Mouse (Mus musculus) MEL (cell line): Measurements from ENCODE around the gene Gm11060. TPM values are rescaled to one million over a fixed set of nuclear protein-coding genes. Genes with fewer than 3 reads are reported as not detected.

Experiments used
- DNase-seq: peaks from one replicate; pipeline ENCODE4 v3.0.0; 2011; ENCODE audit warnings: low read depth, low spot score
- H3K27ac ChIP-seq: 2 replicates; pipeline ENCODE4 v1.5.1; 2012; ENCODE audit warnings: low read depth, mild to moderate bottlenecking, control low read depth, low read length, moderate library complexity; ENCODE audit not compliant: control insufficient read depth
- H3K27me3 ChIP-seq, 2 experiments: fragments of 150-350 bp in 1 of 2; sonication (generic) in 1 of 2; 2 replicates each; pipeline ENCODE4 v1.6.1; 2012; ENCODE audit warnings: low read length in 2 of 2, mild to moderate bottlenecking in 2 of 2, improper control_type of control experiment in 1 of 2, moderate library complexity in 1 of 2; ENCODE audit not compliant: insufficient read depth in 2 of 2, control insufficient read depth in 1 of 2
- H3K36me3 ChIP-seq, 2 experiments: 2 replicates each; pipeline ENCODE4 v1.6.1; 2012 to 2014; ENCODE audit warnings: low read length in 2 of 2, improper control_type of control experiment in 1 of 2, inconsistent platforms in 1 of 2, mild to moderate bottlenecking in 1 of 2; ENCODE audit not compliant: insufficient read depth in 2 of 2, control insufficient read depth in 1 of 2
- H3K4me1 ChIP-seq, 2 experiments: fragments of 150-350 bp in 1 of 2; sonication (generic) in 1 of 2; 2 replicates each; pipeline ENCODE4 v1.6.1; 2012; ENCODE audit warnings: low read length in 2 of 2, improper control_type of control experiment in 1 of 2, mild to moderate bottlenecking in 1 of 2; ENCODE audit not compliant: insufficient read depth in 2 of 2, control insufficient read depth in 1 of 2
- H3K4me3 ChIP-seq, 2 experiments: fragments of 150-350 bp in 1 of 2; sonication (generic) in 1 of 2; 2 replicates each; pipeline ENCODE4 v1.5.1; 2012; ENCODE audit warnings: low read depth in 2 of 2, low read length in 2 of 2, mild to moderate bottlenecking in 2 of 2, moderate library complexity in 2 of 2, control low read depth in 1 of 2, improper control_type of control experiment in 1 of 2; ENCODE audit not compliant: control insufficient read depth in 1 of 2, insufficient read depth in 1 of 2
- H3K79me2 ChIP-seq: 2 replicates; pipeline ENCODE4 v1.6.1; 2012; ENCODE audit warnings: mild to moderate bottlenecking, low read length, moderate library complexity; ENCODE audit not compliant: control insufficient read depth, poor library complexity, insufficient read depth
- H3K9ac ChIP-seq: 2 replicates; pipeline ENCODE4 v1.6.1; 2012; ENCODE audit warnings: low read depth, mild to moderate bottlenecking, control low read depth, low read length, moderate library complexity; ENCODE audit not compliant: control insufficient read depth, poor library complexity, severe bottlenecking
- H3K9me3 ChIP-seq: fragments of 150-350 bp; sonication (generic); replicated peaks from 2 replicates; pipeline ENCODE4 v1.6.1; 2012; ENCODE audit warnings: mild to moderate bottlenecking, low read length, improper control_type of control experiment, moderate library complexity; ENCODE audit not compliant: insufficient read depth
- BHLHE40 ChIP-seq: IDR thresholded peaks from 2 replicates; pipeline ENCODE4 v1.6.1; 2012; ENCODE audit warnings: low read depth, mild to moderate bottlenecking, inconsistent platforms, low read length, improper control_type of control experiment, borderline replicate concordance
- CHD1 ChIP-seq: IDR thresholded peaks from 2 replicates; pipeline ENCODE4 v1.6.1; 2012; ENCODE audit warnings: low read depth, mild to moderate bottlenecking, inconsistent platforms, low read length, improper control_type of control experiment
- CHD2 ChIP-seq: IDR thresholded peaks from 2 replicates; pipeline ENCODE4 v1.6.1; 2011; ENCODE audit warnings: low read length, improper control_type of control experiment
- CTCF ChIP-seq, 3 experiments: IDR thresholded peaks in 2 of 3; conservative IDR thresholded peaks in 1 of 3; 2 replicates each; pipeline ENCODE4 v1.5.1; 2011 to 2012; ENCODE audit warnings: low read length in 3 of 3, low read depth in 2 of 3, mild to moderate bottlenecking in 2 of 3, improper control_type of control experiment in 1 of 3, inconsistent platforms in 1 of 3, mixed read lengths in 1 of 3, moderate library complexity in 1 of 3; ENCODE audit not compliant: control insufficient read depth in 1 of 3, insufficient read depth in 1 of 3, poor library complexity in 1 of 3, severe bottlenecking in 1 of 3
- E2F4 ChIP-seq: IDR thresholded peaks from 2 replicates; pipeline ENCODE4 v1.6.1; 2011; ENCODE audit warnings: low read depth, low read length, improper control_type of control experiment, borderline replicate concordance
- ELF1 ChIP-seq: IDR thresholded peaks from 2 replicates; pipeline ENCODE4 v1.6.1; 2014; ENCODE audit warnings: low read depth, mild to moderate bottlenecking, inconsistent platforms, low read length, improper control_type of control experiment, moderate library complexity
- ETS1 ChIP-seq: IDR thresholded peaks from 2 replicates; pipeline ENCODE4 v1.6.1; 2012; ENCODE audit warnings: low read depth, mild to moderate bottlenecking, inconsistent platforms, low read length, improper control_type of control experiment, moderate library complexity
- GABPA ChIP-seq: IDR thresholded peaks from 2 replicates; pipeline ENCODE4 v1.6.1; 2012; ENCODE audit warnings: low read depth, mild to moderate bottlenecking, inconsistent platforms, low read length, improper control_type of control experiment, moderate library complexity
- JUND ChIP-seq: IDR thresholded peaks from 2 replicates; pipeline ENCODE4 v1.6.1; 2011; ENCODE audit warnings: low read depth, mild to moderate bottlenecking, improper control_type of control experiment, low read length
- KAT2A ChIP-seq: conservative IDR thresholded peaks from 2 replicates; pipeline ENCODE4 v1.6.1; 2012; ENCODE audit warnings: low read depth, low read length, improper control_type of control experiment, inconsistent platforms
- MAX ChIP-seq: IDR thresholded peaks from 2 replicates; pipeline ENCODE4 v1.6.1; 2011; ENCODE audit warnings: low read length, improper control_type of control experiment
- MAZ ChIP-seq: IDR thresholded peaks from 2 replicates; pipeline ENCODE4 v1.6.1; 2012; ENCODE audit warnings: low read depth, mild to moderate bottlenecking, inconsistent platforms, low read length, improper control_type of control experiment
- MXI1 ChIP-seq: IDR thresholded peaks from 2 replicates; pipeline ENCODE4 v1.6.1; 2011; ENCODE audit warnings: mild to moderate bottlenecking, low read depth, low read length, improper control_type of control experiment
- NELFE ChIP-seq: IDR thresholded peaks from 2 replicates; pipeline ENCODE4 v1.6.1; 2011; ENCODE audit warnings: low read depth, low read length, improper control_type of control experiment
- NRF1 ChIP-seq: IDR thresholded peaks from 2 replicates; pipeline ENCODE4 v1.6.1; 2014; ENCODE audit warnings: low read depth, mild to moderate bottlenecking, inconsistent platforms, low read length, improper control_type of control experiment, moderate library complexity; ENCODE audit not compliant: poor library complexity, insufficient read depth, severe bottlenecking
- POLR2AphosphoS2 ChIP-seq: IDR thresholded peaks from 2 replicates; pipeline ENCODE4 v1.6.1; 2011; ENCODE audit warnings: low read length, improper control_type of control experiment
- RCOR1 ChIP-seq: IDR thresholded peaks from 2 replicates; pipeline ENCODE4 v1.6.1; 2012; ENCODE audit warnings: low read depth, mild to moderate bottlenecking, inconsistent platforms, low read length, improper control_type of control experiment
- SIN3A ChIP-seq: IDR thresholded peaks from 2 replicates; pipeline ENCODE4 v1.6.1; 2012; ENCODE audit warnings: low read length, improper control_type of control experiment, inconsistent platforms
- TAL1 ChIP-seq: IDR thresholded peaks from 2 replicates; pipeline ENCODE4 v1.6.1; 2012; ENCODE audit warnings: mild to moderate bottlenecking, inconsistent platforms, low read length, moderate library complexity, mixed read lengths
- TBP ChIP-seq: IDR thresholded peaks from 2 replicates; pipeline ENCODE4 v1.8.0; 2011; ENCODE audit warnings: low read depth, low read length, improper control_type of control experiment
- TCF12 ChIP-seq: IDR thresholded peaks from 2 replicates; pipeline ENCODE4 v1.6.1; 2014; ENCODE audit warnings: low read depth, mild to moderate bottlenecking, inconsistent platforms, low read length, improper control_type of control experiment, moderate library complexity
- UBTF ChIP-seq: IDR thresholded peaks from 2 replicates; pipeline ENCODE4 v1.6.1; 2012; ENCODE audit warnings: low read depth, mild to moderate bottlenecking, inconsistent platforms, low read length, improper control_type of control experiment, moderate library complexity, borderline replicate concordance; ENCODE audit not compliant: insufficient read depth
- ZKSCAN1 ChIP-seq: IDR thresholded peaks from 2 replicates; pipeline ENCODE4 v1.6.1; 2012; ENCODE audit warnings: low read depth, mild to moderate bottlenecking, inconsistent platforms, low read length, improper control_type of control experiment, moderate library complexity
- polyA plus RNA-seq, 2 experiments: library from polyadenylated mRNA; stranded (reverse) in 1 of 2; unstranded in 1 of 2; fragments of >175 nt in 1 of 2; fragments of >200 nt in 1 of 2; gene quantifications; 2 replicates each; pipeline versions ENCODE4 v1.2.1 to v1.2.4; 2012; ENCODE audit warnings: low replicate concordance in 2 of 2, low read depth in 1 of 2; ENCODE audit not compliant: insufficient read length in 2 of 2, insufficient read depth in 1 of 2, missing spikeins in 1 of 2
- total RNA-seq: library from RNA; depleted of rRNA; stranded (reverse); fragments of 300-350 nt; gene quantifications from 2 replicates; pipeline ENCODE4 v1.2.3, GENCODE M21; 2012

Gm11060 gene
- total and polyA plus RNA-seq, 3 experiments: not detected

DNA sequence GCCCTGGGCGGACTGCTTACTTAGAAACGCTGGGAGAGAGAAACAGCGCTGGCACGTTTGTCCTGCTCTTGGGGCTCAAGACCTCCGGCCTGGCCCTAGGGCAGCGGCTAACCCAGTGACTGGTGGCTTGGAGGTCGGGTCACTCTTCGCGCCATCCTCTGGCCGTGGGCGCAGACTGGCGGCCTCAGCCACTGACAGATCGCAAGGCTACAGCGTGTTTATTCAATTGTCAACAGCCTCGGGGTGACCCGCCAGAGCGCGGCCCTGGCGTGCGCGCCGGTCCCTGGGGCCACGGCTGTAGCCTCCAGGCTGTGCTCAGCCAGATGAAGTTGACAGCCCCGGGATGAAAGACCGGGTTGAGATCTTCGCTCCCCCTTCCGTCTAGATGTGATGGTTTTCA lies 31.1 kb downstream of the Gm11060 start:
- Histone ChIP-seq H3K4me1 (no peaks in the 10 kb centered on the region), H3K4me3 (no peak overlapping the region), H3K9ac (no peak overlapping the region), H3K9me3 (no peaks in the 10 kb centered on the region), H3K27me3 (peaks cover 0 to 3% of the 10 kb centered on the region in 2 experiments; a peak in 1 of 4 replicates), H3K79me2 (no peaks in the 10 kb centered on the region), H3K27ac (no peak overlapping the region), H3K36me3 (no peaks in the 10 kb centered on the region)
- DNase-seq: no peak
- TF ChIP-seq TCF12: no peak
- TF ChIP-seq CHD1: no peak
- TF ChIP-seq JUND: no peak
- TF ChIP-seq POLR2AphosphoS2: no peak
- TF ChIP-seq NRF1: no peak
- TF ChIP-seq MAZ: no peak
- TF ChIP-seq MXI1: no peak
- TF ChIP-seq TAL1: no peak
- no peak for TF ChIP-seq CHD2
- TF ChIP-seq CTCF (IDR thresholded peaks at IDR 0.05 in 2 of 3, conservative IDR thresholded peaks at IDR 0.05 in 1 of 3; ENCODE audit: control insufficient read depth in 1 of 3, insufficient read depth in 1 of 3, low read depth in 2 of 3, low read length in 3 of 3, poor library complexity in 1 of 3, severe bottlenecking in 1 of 3): no peak
- no peak for TF ChIP-seq BHLHE40
- TF ChIP-seq RCOR1: no peak
- no peak for TF ChIP-seq ETS1
- TF ChIP-seq MAX: no peak
- no peak for TF ChIP-seq UBTF
- no peak for TF ChIP-seq TBP
- TF ChIP-seq ZKSCAN1: no peak
- no peak for TF ChIP-seq E2F4

DNA sequence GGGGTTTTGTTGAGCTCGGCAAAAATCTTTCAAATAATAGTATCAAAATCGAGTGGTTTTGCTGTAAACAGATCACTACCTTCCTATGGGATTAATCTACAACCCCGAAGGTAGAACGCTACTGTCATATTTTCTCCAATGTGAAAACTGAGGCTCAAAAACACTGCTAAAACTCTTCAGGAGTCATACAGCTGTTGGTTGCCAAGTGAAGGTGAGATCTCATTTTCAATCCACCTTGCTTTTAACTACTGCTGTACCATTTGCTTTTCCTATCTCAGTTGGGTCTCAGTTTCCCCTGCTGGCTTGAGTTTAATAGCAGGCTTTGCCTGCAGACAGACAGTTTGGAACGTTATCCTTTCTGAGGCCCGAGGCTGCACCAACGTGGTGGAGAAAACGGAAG lies 31.6 kb downstream of the Gm11060 start:
- no peak overlapping the region for H3K27ac ChIP-seq
- no peaks in the 10 kb centered on the region for H3K9me3 ChIP-seq
- no peaks in the 10 kb centered on the region for H3K4me1 ChIP-seq
- no peaks in the 10 kb centered on the region for H3K79me2 ChIP-seq
- no peak for DNase-seq
- H3K4me3 ChIP-seq: no peak overlapping the region
- no peak for TF ChIP-seq GABPA
- no peak for TF ChIP-seq KAT2A
- TF ChIP-seq SIN3A: no peak
- no peak for TF ChIP-seq RCOR1
- no peak for TF ChIP-seq NELFE
- TF ChIP-seq BHLHE40: no peak
- no peak for TF ChIP-seq ELF1
- TF ChIP-seq NRF1: no peak
- TF ChIP-seq, all 39 proteins: peak for 0
- Histone ChIP-seq H3K36me3 (no peaks in the 10 kb centered on the region), H3K9ac (no peak overlapping the region), H3K27me3 (peaks cover 0 to under 1% of the 10 kb centered on the region in 2 experiments; a peak in 1 of 4 replicates)
